Mouse (Mus musculus) frontal cortex, postnatal 10 days (tissue): ENCODE measurements at regions not wholly inside any gene's neighbourhood (a gene's known extent, or its start where the extent isn't known, plus 50 kb on each side); places are given as distances from the start of the nearest gene placed in this dataset.
"Not testable (repeated sequence)": the region's sequence is repeated elsewhere in the genome, so short reads cannot be mapped to it uniquely, and the experiment has no call there.

ENCODE experiments used
- DNase-seq, 2 experiments: peaks; one replicate each; pipeline ENCODE4 v3.0.0; 2022; ENCODE audit warnings: low spot score in 2 of 2, mixed read lengths in 1 of 2

- no peak for DNase-seq
Measured at GRCm38 (mm10) chr10:19297669-19298068, 58.7 kb upstream of the Olig3 start.

DNA sequence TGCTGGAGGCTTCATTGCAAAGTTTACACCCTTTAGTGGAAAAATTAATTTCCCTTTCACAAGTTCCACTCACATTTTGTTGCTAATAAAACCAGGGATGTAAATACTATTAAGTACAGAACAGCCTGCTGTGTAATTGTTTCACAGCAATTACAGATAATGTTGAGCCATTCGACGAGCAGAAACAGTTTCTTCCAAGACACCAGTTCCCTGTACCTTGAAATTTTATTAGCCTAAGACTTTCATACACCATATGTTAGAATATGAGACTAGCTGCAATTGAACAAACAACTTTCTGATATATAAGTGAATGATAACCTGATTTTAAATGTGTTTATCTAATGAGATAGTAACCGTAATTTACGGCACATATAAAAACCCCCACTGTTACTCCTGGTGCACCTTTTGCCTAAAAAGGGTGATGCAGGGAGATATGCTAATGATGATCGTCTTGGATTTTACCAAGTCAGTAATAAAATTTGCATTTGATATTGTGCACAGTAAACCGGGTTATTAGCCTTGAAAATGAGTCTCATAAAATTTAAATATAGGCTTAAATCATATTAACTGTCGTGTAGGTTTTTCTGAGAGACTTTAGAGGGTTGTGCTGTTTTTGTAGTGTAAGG lies 60.8 kb upstream of the Olig3 start:
- no peak for DNase-seq

- no peak for DNase-seq
Measured at GRCm38 (mm10) chr10:19291474-19291873, 64.9 kb upstream of the Olig3 start.

DNA sequence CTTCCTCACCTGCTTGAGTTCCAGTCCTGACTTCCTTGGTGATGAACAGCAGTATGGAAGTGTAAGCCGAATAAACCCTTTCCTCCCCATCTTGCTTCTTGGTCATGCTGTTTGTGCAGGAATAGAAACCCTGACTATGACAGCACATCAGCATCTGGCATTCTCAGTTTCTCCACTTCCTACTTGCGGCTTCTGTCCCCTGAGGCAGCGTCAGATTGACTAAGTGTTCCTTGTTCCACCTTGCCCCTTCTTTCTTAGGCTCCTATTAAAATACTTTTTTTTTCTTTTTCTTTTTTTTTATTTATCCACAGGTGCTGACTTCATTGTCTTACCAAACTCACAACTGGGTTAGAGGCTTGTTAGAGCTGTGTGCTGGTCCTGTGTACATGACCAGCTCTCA lies 65.3 kb upstream of the Olig3 start:
- not testable (repeated sequence) for DNase-seq

DNA sequence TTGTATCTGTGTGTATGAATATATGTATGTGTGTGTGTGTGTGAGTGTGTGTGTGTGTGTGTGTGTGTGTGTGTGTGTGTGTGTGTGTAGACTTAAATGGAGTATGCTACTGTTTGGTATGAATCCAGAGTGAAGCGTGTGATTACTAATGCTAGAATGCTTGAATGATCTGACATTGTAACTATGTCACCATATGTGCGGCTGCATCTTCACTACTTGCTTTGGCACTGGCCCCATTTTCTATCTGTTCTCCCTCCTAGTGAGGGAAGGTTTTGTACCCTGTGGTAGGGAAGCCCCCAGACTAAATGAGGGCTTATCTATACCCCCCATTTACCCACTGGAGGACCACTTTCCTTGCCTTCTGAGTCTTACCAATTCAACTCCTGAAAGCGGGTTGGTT lies 74.2 kb upstream of the Olig3 start:
- DNase-seq: no peak

- no peak for DNase-seq
Measured at GRCm38 (mm10) chr10:19281021-19281420, 75.3 kb upstream of the Olig3 start.

DNA sequence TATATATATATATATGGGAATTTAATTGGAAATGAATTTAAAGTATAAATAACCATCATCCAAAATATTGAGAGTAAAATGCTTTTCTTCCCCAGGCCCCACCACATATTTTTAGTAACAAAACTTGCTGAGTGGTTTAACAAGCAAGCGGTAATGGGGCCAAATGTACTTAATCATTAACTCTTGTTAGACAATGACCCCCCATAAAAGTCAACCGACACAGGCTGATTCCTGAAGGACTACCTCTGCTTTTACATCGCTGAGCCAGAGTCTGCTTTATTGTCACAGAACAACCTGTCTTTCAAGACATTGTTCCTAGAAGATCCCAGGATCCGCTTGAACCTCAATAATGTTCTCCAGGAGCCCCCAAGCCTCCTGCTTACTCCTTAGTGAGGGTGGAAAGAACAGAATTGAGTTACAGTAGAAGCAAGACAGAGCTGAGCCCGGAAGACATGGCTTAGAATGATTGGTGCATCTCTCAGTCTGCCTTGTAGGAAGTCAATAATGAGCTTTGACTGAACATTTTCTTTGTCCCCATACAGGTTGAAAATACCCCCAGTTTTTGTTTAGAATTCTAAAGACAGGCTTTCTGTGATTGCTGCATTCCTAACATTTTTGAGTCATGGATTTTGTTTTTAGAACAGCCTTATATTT lies 78.0 kb upstream of the Olig3 start:
- DNase-seq: no peak

DNA sequence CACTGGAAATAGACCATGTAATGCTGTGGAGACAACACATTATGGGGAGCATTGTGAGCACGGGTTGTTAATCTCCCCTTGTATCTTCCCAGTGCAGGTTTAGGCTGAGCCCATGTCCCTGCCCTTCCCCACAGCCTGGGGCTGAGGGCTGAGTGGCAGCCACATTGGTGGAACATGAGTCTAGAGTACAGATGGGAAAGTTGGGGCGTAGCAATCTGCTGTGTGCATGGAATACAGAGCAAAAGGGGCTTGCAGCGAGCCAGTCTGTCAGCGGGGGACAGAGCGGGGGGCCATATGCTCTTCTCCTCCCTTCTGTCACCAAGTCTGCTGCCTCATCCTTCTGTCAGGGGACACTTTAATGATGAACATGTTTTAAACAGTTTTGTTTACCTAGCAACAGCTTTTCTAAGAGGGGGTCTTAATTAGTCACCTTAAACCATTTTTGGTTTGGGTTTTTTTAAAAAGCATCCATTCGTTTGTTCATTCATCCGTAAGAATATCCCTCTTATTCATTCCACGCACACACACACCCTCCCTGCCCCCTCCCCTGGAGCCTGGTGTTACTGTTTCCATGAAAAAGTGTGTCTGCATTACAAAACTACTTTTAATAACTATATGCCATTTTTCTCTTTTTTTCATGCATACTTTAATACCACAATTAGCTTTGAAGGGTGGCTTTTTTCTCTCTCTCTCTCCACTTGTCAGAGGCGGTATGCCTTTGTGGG lies 79.1 kb upstream of the Olig3 start:
- DNase-seq: peak; percentile 6 to 8

- no peak for DNase-seq
Measured at GRCm38 (mm10) chr10:19274985-19275384, 81.3 kb upstream of the Olig3 start.

- no peak for DNase-seq
Measured at GRCm38 (mm10) chr10:19269418-19269817, 86.9 kb upstream of the Olig3 start.

GRCm38 (mm10) chr10:19268051-19268450 lies 88.3 kb upstream of the Olig3 start:
- DNase-seq: no peak

GRCm38 (mm10) chr10:19240102-19240759 lies 116.1 kb upstream of the Olig3 start:
- peak; percentile 11 to 12 for DNase-seq

GRCm38 (mm10) chr10:19216240-19216639 lies 140.1 kb upstream of the Olig3 start:
- no peak for DNase-seq

DNA sequence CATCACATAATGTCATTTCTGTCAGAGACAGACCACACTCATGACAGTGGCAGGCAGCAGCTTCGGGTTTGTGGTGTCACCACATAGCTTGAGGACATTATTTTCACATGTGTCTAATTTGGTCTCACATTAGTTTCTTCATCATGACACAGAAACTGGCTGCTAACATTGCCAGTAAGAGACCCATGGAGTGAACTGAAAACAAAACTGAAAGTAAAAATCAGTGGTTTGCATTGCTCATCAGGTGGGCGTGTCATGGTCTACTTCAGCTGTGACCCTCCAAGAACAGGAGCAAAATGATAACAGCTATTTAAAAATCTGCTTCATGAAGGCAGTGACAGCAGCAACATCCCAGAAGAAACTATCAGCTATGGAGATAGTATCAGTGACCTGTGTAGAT lies 146.6 kb upstream of the Olig3 start:
- DNase-seq: no peak

- DNase-seq: no peak
Measured at GRCm38 (mm10) chr10:19208101-19208722, 148.1 kb upstream of the Olig3 start.

DNA sequence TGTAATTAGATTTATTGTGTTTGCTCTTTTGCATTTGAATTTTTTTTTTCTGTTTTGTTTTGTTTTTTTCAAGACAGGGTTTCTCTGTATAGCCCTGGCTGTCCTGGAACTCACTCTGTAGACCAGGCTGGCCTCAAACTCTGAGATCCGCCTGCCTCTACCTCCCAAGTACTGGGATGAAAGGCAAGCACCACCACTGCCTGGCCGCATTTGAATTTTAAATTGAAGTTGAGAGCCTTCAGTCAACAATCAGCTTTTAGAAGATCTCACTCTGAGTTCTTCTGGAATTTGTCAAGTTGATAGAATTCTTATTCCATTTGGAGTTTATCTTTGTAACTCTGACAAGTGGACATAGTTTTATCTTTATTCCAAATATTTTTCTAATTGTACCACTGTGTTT lies 148.8 kb upstream of the Olig3 start:
- no peak for DNase-seq

- no peak for DNase-seq
Measured at GRCm38 (mm10) chr10:19200311-19200710, 156.0 kb upstream of the Olig3 start.

- DNase-seq: no peak
Measured at GRCm38 (mm10) chr10:19195676-19196075, 160.7 kb upstream of the Olig3 start.

DNA sequence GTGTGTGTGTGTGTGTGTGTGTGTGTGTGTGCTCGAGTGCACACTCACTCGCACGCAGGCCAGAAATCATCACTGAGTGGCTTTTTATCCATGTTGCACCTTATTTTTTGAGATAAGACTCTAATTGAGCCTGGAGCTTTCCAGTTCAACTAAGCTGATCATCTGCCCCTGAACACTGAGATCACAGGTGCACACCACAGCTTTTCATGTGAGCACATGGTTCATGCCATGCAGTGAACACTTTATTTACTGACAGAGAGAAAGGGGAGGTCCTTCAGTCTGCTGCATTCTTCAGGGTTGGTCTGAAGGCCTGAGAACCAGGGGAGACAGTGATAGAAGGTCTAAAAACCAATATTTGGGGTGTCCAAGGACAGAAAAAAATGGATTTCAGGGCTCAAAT lies 161.7 kb upstream of the Olig3 start:
- DNase-seq: no peak

GRCm38 (mm10) chr10:19192971-19193758 lies 163.2 kb upstream of the Olig3 start:
- no peak for DNase-seq

- no peak for DNase-seq
Measured at GRCm38 (mm10) chr10:19192221-19192620, 164.1 kb upstream of the Olig3 start.
